Mouse (Mus musculus): ENCODE results near the gene Gm42791. TPM values are rescaled to one million over a fixed set of nuclear protein-coding genes. Genes with fewer than 3 reads are reported as not detected.

Gene Gm42791
- polyA plus RNA-seq, 1 experiment from 2014 or later, result 0.78 TPM

- Histone ChIP-seq H3K4me1 (ENCODE audit: insufficient read depth, low read depth, low read length) (no peaks in the 10 kb centered on the region), H3K36me3 (ENCODE audit: insufficient read depth, low read length) (no peaks in the 10 kb centered on the region), H3K4me2 (replicated peaks; ENCODE audit: low read depth, low read length) (peak overlapping the region; percentile 30), H3K9ac (replicated peaks; ENCODE audit: low read depth) (no peak overlapping the region), H3K27ac (ENCODE audit: low read length) (0 out of 2 replicates have a peak overlapping the region, but pooled peaks have one; percentile 35), H3K27me3 (replicated peaks; ENCODE audit: insufficient read depth, low read length) (no peaks in the 10 kb centered on the region), H3K9me3 (ENCODE audit: low read length) (no peaks in the 10 kb centered on the region), H3K4me3 (ENCODE audit: low read depth, low read length) (no peak overlapping the region)
- peak; percentile 77 for DNase-seq (ENCODE audit: low spot score)
- 46% methylated on average over 16 of the region's 16 CpGs for WGBS
- TF ChIP-seq CTCF (IDR thresholded peaks at IDR 0.05) (no peak; the same call in 1 of the 2 replicates), EP300 (IDR thresholded peaks at IDR 0.05) (no peak)
- peak; percentile 86 for ATAC-seq
Measured at GRCm38 (mm10) chr5:149020681-149021062, 25.7 kb upstream of the Gm42791 start.

GRCm38 (mm10) chr5:149020059-149020680 is 25.2 kb upstream of the Gm42791 start:
- no peak for DNase-seq (ENCODE audit: low spot score)
- no peak for TF ChIP-seq EP300 (IDR thresholded peaks at IDR 0.05)
- TF ChIP-seq CTCF (IDR thresholded peaks at IDR 0.05), result peak; percentile 14; the same call in 1 of the 2 replicates
- Histone ChIP-seq H3K36me3 (ENCODE audit: insufficient read depth, low read length) (no peaks in the 10 kb centered on the region), H3K27ac (ENCODE audit: low read length) (peak overlapping the region; percentile 3; the same call in 1 of the 2 replicates), H3K4me3 (ENCODE audit: low read depth, low read length) (no peak overlapping the region), H3K9me3 (ENCODE audit: low read length) (no peaks in the 10 kb centered on the region), H3K9ac (replicated peaks; ENCODE audit: low read depth) (no peak overlapping the region), H3K27me3 (replicated peaks; ENCODE audit: insufficient read depth, low read length) (no peaks in the 10 kb centered on the region), H3K4me1 (ENCODE audit: insufficient read depth, low read depth, low read length) (no peaks in the 10 kb centered on the region), H3K4me2 (replicated peaks; ENCODE audit: low read depth, low read length) (peak overlapping the region; percentile 30)
- WGBS, result 25% methylated on average over 18 of the region's 18 CpGs
- peak; percentile 20; the same call in 1 of the 2 replicates for ATAC-seq

GRCm38 (mm10) chr5:149017666-149018415 is 22.9 kb upstream of the Gm42791 start:
- 55% methylated on average over 3 of the region's 3 CpGs for whole genome bisulfite sequencing
- H3K4me2 ChIP-seq (replicated peaks; ENCODE audit: low read depth, low read length), result no peak overlapping the region

GRCm38 (mm10) chr5:149017181-149017580 is 22.2 kb upstream of the Gm42791 start:
- no peaks in the 10 kb centered on the region for H3K27me3 ChIP-seq (replicated peaks; ENCODE audit: insufficient read depth, low read length)
- TF ChIP-seq CTCF (IDR thresholded peaks at IDR 0.05) (no peak), EP300 (IDR thresholded peaks at IDR 0.05) (no peak)
- no peak overlapping the region for H3K4me2 ChIP-seq (replicated peaks; ENCODE audit: low read depth, low read length)
- no peaks in the 10 kb centered on the region for H3K9me3 ChIP-seq (ENCODE audit: low read length)
- H3K36me3 ChIP-seq (ENCODE audit: insufficient read depth, low read length), result no peaks in the 10 kb centered on the region
- WGBS, result 98% methylated on average over 3 of the region's 3 CpGs
- H3K9ac ChIP-seq (replicated peaks; ENCODE audit: low read depth), result no peak overlapping the region
- DNase-seq (ENCODE audit: low spot score) (no peak), ATAC-seq (no peak)
- H3K27ac ChIP-seq (ENCODE audit: low read length), result no peak overlapping the region
- no peaks in the 10 kb centered on the region for H3K4me1 ChIP-seq (ENCODE audit: insufficient read depth, low read depth, low read length)
- H3K4me3 ChIP-seq (ENCODE audit: low read depth, low read length), result no peak overlapping the region

More at GRCm38 (mm10) chr5:149017666-149018415, 22.9 kb upstream of the Gm42791 start:
- Histone ChIP-seq H3K27ac (ENCODE audit: low read length) (no peak overlapping the region), H3K4me1 (ENCODE audit: insufficient read depth, low read depth, low read length) (no peaks in the 10 kb centered on the region), H3K9ac (replicated peaks; ENCODE audit: low read depth) (no peak overlapping the region), H3K4me3 (ENCODE audit: low read depth, low read length) (no peak overlapping the region), H3K27me3 (replicated peaks; ENCODE audit: insufficient read depth, low read length) (no peaks in the 10 kb centered on the region), H3K36me3 (ENCODE audit: insufficient read depth, low read length) (no peaks in the 10 kb centered on the region), H3K9me3 (ENCODE audit: low read length) (no peaks in the 10 kb centered on the region)
- DNase-seq (ENCODE audit: low spot score), result no peak
- no peak for TF ChIP-seq EP300 (IDR thresholded peaks at IDR 0.05)
- no peak for ATAC-seq

GRCm38 (mm10) chr5:149016261-149016660 is 21.3 kb upstream of the Gm42791 start:
- WGBS, result 60% methylated on average over 5 of the region's 5 CpGs
- Histone ChIP-seq H3K27me3 (replicated peaks; ENCODE audit: insufficient read depth, low read length) (no peaks in the 10 kb centered on the region), H3K4me3 (ENCODE audit: low read depth, low read length) (0 out of 2 replicates have a peak overlapping the region, but pooled peaks have one; percentile 44), H3K4me2 (replicated peaks; ENCODE audit: low read depth, low read length) (no peak overlapping the region), H3K36me3 (ENCODE audit: insufficient read depth, low read length) (no peaks in the 10 kb centered on the region), H3K4me1 (ENCODE audit: insufficient read depth, low read depth, low read length) (no peaks in the 10 kb centered on the region), H3K9ac (replicated peaks; ENCODE audit: low read depth) (no peak overlapping the region), H3K27ac (ENCODE audit: low read length) (no peak overlapping the region), H3K9me3 (ENCODE audit: low read length) (no peaks in the 10 kb centered on the region)
- TF ChIP-seq EP300 (IDR thresholded peaks at IDR 0.05) (no peak), CTCF (IDR thresholded peaks at IDR 0.05) (no peak)
- DNase-seq (ENCODE audit: low spot score) (no peak), ATAC-seq (no peak)

- Histone ChIP-seq H3K4me3 (ENCODE audit: low read depth, low read length) (peak overlapping the region; percentile 44), H3K36me3 (ENCODE audit: insufficient read depth, low read length) (no peaks in the 10 kb centered on the region), H3K9me3 (ENCODE audit: low read length) (no peaks in the 10 kb centered on the region), H3K27ac (ENCODE audit: low read length) (peak overlapping the region; percentile 62; the same call in 1 of the 2 replicates), H3K27me3 (replicated peaks; ENCODE audit: insufficient read depth, low read length) (no peaks in the 10 kb centered on the region), H3K4me2 (replicated peaks; ENCODE audit: low read depth, low read length) (peak overlapping the region; percentile 93), H3K9ac (replicated peaks; ENCODE audit: low read depth) (peak overlapping the region; percentile 39), H3K4me1 (ENCODE audit: insufficient read depth, low read depth, low read length) (no peaks in the 10 kb centered on the region)
- no peak for TF ChIP-seq EP300 (IDR thresholded peaks at IDR 0.05)
- no peak for TF ChIP-seq CTCF (IDR thresholded peaks at IDR 0.05)
- ATAC-seq (peak; percentile 59), DNase-seq (ENCODE audit: low spot score) (peak; percentile 61)
- 3% methylated on average over 32 of the region's 37 CpGs for WGBS
Measured at GRCm38 (mm10) chr5:149015335-149016201, 20.6 kb upstream of the Gm42791 start.

Measured in lung, postnatal 0 days (tissue).